Mouse (Mus musculus) embryonic facial prominence, embryonic 12.5 days (tissue): Measurements from ENCODE around the gene Gsdma. TPM values are rescaled to one million over a fixed set of nuclear protein-coding genes. Genes with fewer than 3 reads are reported as not detected.
"Not testable (repeated sequence)": the region's sequence is repeated elsewhere in the genome, so short reads cannot be mapped to it uniquely, and the experiment has no call there.

Experiments used
- ATAC-seq: fragments of 200-750 bp; cut with Nextera tagmentation; 2 replicates; pipeline ENCODE4 v1.8.0; 2017; ENCODE audit not compliant: insufficient number of reproducible peaks, insufficient read depth, low FRiP score, low TSS enrichment
- H3K27ac ChIP-seq: fragments of 300-500 bp; sonication (generic); 2 replicates; pipeline ENCODE4 v1.5.1; 2016; ENCODE audit warnings: mild to moderate bottlenecking
- H3K27me3 ChIP-seq: fragments of 300-500 bp; sonication (generic); 2 replicates; pipeline ENCODE4 v1.6.1; 2016; ENCODE audit warnings: mild to moderate bottlenecking, moderate library complexity
- H3K36me3 ChIP-seq: fragments of 300-500 bp; sonication (generic); 2 replicates; pipeline ENCODE4 v1.6.1; 2016; ENCODE audit warnings: mild to moderate bottlenecking
- H3K4me1 ChIP-seq: fragments of 300-500 bp; sonication (generic); 2 replicates; pipeline ENCODE4 v1.6.1; 2016
- H3K4me2 ChIP-seq: fragments of 300-500 bp; sonication (generic); replicated peaks from 2 replicates; pipeline ENCODE4 v1.6.1; 2016; ENCODE audit warnings: mild to moderate bottlenecking, moderate library complexity
- H3K4me3 ChIP-seq: fragments of 300-500 bp; sonication (generic); 2 replicates; pipeline ENCODE4 v1.5.1; 2016; ENCODE audit warnings: mild to moderate bottlenecking
- H3K9ac ChIP-seq: fragments of 300-500 bp; sonication (generic); 2 replicates; pipeline ENCODE4 v1.6.1; 2016; ENCODE audit warnings: mild to moderate bottlenecking, moderate library complexity
- H3K9me3 ChIP-seq: fragments of 300-500 bp; sonication (generic); 2 replicates; pipeline ENCODE4 v1.6.1; 2016; ENCODE audit warnings: mild to moderate bottlenecking, moderate library complexity
- WGBS: fragments of 180-500 bp; shearing (Covaris S2); methylation state at CpG from one replicate; pipeline ENCODE4 v1.1.7; 2016; 5-methylcytosine and 5-hydroxymethylcytosine counted together
- polyA plus RNA-seq: library from polyadenylated mRNA; unstranded; fragments of >200 nt; fragmentation: Nextera tagmentation; extraction: Ambion mirVana; gene quantifications from 2 replicates; pipeline ENCODE4 v1.2.1, GENCODE M21; 2016

Gene Gsdma
- 0.05 TPM in 1 of 2 replicates, not detected in the other for polyA plus RNA-seq

DNA sequence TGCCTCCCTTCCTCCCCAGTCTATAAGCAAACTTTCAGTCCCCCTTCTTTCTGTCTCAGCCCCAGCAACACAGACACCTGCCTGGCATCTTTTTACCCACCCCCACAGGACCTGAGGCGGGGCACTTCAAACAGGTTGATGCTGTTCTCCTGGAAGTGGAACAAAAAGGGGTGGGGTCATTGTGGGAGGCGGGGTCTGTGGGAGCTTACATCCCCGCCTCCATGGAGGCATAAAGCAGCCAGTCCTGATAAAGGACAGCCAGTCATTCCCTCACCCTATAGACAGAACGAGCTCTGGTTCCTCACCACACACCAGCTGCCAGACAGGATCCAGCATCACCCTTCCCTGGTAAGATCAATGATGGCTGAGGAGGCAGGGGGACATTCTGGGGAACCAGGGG is at the start of gene Gsdma:
Gsdma (plus strand) TSS at position 261 of the 400 bp plus-strand sequence.
- H3K27me3 ChIP-seq, result peaks cover 31% of the 10 kb centered on the region
- 23% methylated on average over 4 of the region's 4 CpGs for WGBS

DNA sequence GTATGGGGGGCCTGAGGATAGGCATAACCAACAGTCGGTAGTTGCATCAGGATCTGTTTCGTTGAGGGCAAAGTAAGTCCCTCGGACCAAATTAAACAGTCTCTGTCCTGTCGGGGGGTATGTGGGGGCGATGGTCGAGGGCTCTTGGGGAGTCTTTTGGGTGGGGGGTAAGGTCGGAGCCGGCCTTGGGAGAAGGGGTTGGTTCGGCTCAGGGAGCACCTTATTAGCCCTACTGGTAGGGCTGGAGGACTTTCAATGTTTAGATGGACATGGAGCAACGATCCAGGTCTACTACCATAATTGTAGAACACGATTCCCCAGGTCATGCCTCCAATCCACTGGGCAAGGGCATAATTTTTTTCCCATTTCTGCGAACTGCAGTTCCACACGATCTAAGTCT is 43.4 kb upstream of the Gsdma start:
- no peak overlapping the region for H3K4me3 ChIP-seq
- no peak overlapping the region for H3K27ac ChIP-seq
- ATAC-seq, result no peak
- no peak overlapping the region for H3K4me2 ChIP-seq
- no peaks in the 10 kb centered on the region for H3K9me3 ChIP-seq
- 93% methylated on average over 13 of the region's 13 CpGs for WGBS
- no peaks in the 10 kb centered on the region for H3K27me3 ChIP-seq
- no peaks in the 10 kb centered on the region for H3K36me3 ChIP-seq
- H3K9ac ChIP-seq, result no peak overlapping the region
- H3K4me1 ChIP-seq, result no peaks in the 10 kb centered on the region

More for the DNA sequence above, at the start of gene Gsdma:
- H3K9me3 ChIP-seq, result no peaks in the 10 kb centered on the region
- ATAC-seq, result no peak
- H3K4me1 ChIP-seq, result no peaks in the 10 kb centered on the region
- no peak within 1 kb of the TSS for H3K9ac ChIP-seq
- H3K36me3 ChIP-seq, result no peaks in the 10 kb centered on the region
- no peak within 1 kb of the TSS for H3K4me2 ChIP-seq
- no peak within 1 kb of the TSS for H3K27ac ChIP-seq
- no peak within 1 kb of the TSS for H3K4me3 ChIP-seq

DNA sequence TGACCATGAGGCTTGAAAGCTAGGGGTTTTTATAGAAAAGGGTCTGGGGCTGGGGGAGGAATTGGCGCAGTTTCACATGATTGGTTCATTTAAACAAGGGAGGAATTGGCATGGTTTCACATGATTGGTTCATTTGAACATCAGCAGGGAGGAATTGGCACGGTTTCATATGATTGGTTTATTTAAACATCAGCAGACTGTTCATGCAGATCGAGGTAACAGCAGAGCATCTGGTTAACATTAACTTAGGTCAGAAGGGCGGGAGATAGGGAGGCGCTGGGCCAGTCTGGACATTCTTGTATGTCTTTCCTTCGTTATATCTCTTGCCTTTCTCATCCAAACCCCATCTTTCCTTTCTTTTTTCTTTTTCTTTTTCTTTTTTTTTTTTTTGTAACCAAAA is 40.2 kb upstream of the Gsdma start:
- not testable (repeated sequence) for H3K9me3 ChIP-seq, H3K9ac ChIP-seq, H3K27ac ChIP-seq, H3K36me3 ChIP-seq, H3K4me3 ChIP-seq, H3K4me2 ChIP-seq, ATAC-seq, H3K27me3 ChIP-seq, H3K4me1 ChIP-seq
- WGBS, result 70% methylated on average over 6 of the region's 6 CpGs

DNA sequence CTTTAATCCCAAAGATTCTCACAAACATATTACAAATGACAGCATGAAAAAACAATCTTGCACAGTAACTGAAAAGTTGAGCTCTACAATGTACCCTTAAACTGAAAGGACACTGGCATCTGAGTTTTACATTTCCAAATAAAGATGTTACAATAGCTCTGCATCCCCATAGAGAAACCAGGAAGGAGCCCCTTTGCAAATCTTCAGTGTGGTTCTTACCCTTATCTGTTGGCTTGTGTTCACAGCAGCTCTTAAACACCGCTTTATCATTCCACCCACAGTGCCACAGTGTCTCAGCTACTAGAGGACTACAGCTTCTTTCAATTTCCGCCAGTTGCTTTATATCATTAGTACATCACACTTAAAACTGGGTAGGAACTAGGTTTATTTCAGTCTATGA is 39.8 kb upstream of the Gsdma start:
- H3K27me3 ChIP-seq, H3K4me2 ChIP-seq, H3K4me1 ChIP-seq, H3K27ac ChIP-seq, H3K9me3 ChIP-seq, H3K36me3 ChIP-seq, H3K9ac ChIP-seq, H3K4me3 ChIP-seq, ATAC-seq: not testable (repeated sequence)
- WGBS, result 88% methylated on average over 2 of the region's 2 CpGs

DNA sequence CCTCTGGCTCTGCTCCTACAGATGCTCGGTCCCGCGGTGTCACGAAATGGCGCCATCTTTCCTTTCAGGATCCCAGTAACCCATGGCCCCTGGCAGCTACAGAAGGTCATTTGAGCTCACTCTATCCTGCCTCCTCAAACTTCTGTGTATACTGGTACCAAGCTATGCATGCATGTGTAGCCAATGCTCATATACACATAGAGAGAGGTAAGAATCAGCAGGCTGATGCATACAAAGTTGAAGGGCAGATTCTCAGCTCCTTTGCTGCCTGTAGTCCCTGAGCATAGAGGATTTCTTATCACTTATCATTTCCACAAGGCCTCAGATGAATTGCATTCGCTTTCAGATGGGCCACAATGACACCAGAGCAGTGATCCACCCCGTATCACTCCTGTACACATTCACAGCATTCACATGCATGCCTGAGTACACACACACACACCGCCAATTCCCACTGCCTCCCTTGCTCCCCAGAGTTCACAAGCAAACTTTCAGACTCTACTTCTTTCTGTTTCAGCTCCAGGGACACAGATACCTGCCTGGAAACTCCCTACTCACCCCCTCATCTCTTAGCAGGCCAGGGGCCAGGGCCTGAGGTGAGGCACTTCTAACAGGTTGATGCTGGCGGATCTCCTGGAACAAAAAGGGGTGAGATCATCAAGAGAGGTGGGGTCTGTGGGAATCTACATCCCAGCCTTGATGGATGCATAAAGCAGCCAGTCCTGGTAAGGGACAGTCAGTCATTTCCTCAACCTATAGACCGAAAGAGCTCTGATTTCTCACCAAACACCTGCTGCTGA is 38.3 kb upstream of the Gsdma start, which contains the start of the genes Gm12355 and Gsdma3:
Gm12355 (minus strand) TSS at position 51 of the 800 bp plus-strand sequence.
Gsdma3 (plus strand) TSS at position 750 of the 800 bp plus-strand sequence.
- no peaks in the 10 kb centered on the region for H3K36me3 ChIP-seq
- H3K4me1 ChIP-seq, result no peaks in the 10 kb centered on the region
- H3K4me3 ChIP-seq, result no peak within 1 kb of the TSS
- ATAC-seq, result no peak
- WGBS, result 88% methylated on average over 10 of the region's 10 CpGs
- no peak within 1 kb of the TSS for H3K9ac ChIP-seq
- H3K27ac ChIP-seq, result no peak within 1 kb of the TSS
- no peaks in the 10 kb centered on the region for H3K9me3 ChIP-seq
- 0 out of 2 replicates have a peak, but pooled peaks cover 3% of the 10 kb centered on the region for H3K27me3 ChIP-seq
- H3K4me2 ChIP-seq, result no peak within 1 kb of the TSS

DNA sequence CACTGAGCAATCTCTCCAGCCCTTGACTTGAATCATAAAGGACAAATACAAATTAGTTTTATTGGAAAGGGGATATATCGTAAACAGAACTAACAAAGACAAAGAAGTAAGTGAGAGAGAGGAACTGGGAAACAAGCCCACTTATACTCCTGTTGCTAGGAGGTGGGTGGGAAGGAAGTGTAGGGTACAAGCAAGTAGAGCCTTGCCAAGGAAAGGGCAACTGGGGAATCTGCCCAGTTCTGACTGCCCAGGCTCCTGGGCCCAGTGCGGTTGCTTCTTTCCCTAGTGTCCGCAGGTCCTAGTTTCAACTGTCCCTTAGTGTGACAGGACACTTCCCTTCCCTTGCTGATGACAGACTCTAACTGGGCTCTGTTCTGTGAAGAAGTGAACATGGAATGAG is 35.4 kb upstream of the Gsdma start:
- H3K27ac ChIP-seq, result no peak overlapping the region
- 91% methylated on average over 3 of the region's 3 CpGs for WGBS
- no peak for ATAC-seq

DNA sequence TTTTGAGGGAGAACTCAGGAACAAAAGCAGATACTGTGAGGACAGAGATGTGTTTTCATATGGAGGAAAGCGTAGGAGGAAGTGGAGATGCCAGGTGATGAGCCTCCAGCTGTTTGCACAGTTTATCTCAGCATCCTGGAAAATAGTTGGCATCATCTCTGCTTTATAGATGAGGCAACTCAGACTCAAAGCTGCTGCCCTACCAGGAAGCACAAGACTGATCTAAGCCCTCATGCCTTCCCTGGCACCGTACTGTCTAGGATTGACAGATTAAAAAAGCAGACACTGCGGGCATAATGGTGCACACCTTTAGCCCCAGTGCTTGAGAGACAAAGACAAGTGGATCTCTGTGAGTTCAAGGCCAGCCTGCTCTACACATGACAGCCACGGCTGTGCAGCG is 33.5 kb upstream of the Gsdma start:
- no peak overlapping the region for H3K4me2 ChIP-seq
- H3K27me3 ChIP-seq, result 0 out of 2 replicates have a peak, but pooled peaks cover 3% of the 10 kb centered on the region
- ATAC-seq, result no peak
- no peaks in the 10 kb centered on the region for H3K36me3 ChIP-seq
- no peak overlapping the region for H3K4me3 ChIP-seq
- no peaks in the 10 kb centered on the region for H3K9me3 ChIP-seq
- 92% methylated on average over 5 of the region's 5 CpGs for WGBS
- H3K9ac ChIP-seq, result no peak overlapping the region
- no peak overlapping the region for H3K27ac ChIP-seq
- no peaks in the 10 kb centered on the region for H3K4me1 ChIP-seq

More for the DNA sequence above, 35.4 kb upstream of the Gsdma start:
- Histone ChIP-seq H3K9ac (no peak overlapping the region), H3K4me2 (no peak overlapping the region), H3K36me3 (no peaks in the 10 kb centered on the region), H3K4me3 (no peak overlapping the region), H3K9me3 (no peaks in the 10 kb centered on the region), H3K4me1 (no peaks in the 10 kb centered on the region), H3K27me3 (0 out of 2 replicates have a peak, but pooled peaks cover 3% of the 10 kb centered on the region)

DNA sequence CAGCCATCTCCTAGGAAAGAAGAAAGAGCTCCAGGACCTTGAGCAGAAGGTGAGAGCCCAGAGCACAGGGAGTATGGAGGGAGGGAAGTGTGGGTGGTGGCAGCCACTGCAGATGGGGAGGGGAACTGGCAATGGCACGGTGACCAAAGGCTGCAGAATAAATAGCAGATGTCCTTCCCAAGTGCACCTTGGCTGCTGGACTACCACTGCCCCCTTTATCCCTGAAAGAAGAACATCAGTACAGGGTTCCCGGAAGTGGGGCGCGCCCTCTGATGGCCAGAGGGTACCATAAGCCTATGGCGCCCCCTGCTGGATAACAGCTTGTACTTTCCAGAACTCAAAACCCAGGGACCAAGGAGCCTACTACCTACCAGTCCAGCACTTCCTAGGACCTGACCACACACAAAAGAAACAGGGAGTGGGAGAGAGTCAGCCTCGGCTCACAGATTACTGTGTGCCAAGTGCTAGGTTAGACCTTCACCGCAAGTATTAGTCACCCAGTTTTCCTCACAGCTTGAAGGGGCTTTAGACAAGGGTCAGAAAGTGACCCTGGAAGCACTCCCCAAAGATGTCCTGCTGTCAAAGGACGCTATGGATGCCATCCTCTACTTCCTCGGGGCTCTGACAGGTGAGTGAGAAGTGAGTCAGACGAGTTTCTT is 28.7 kb upstream of the Gsdma start:
- H3K4me2 ChIP-seq, ATAC-seq, H3K9ac ChIP-seq, H3K27me3 ChIP-seq, H3K4me1 ChIP-seq, H3K9me3 ChIP-seq, H3K4me3 ChIP-seq, H3K27ac ChIP-seq, H3K36me3 ChIP-seq: not testable (repeated sequence)
- WGBS, result 31% methylated on average over 10 of the region's 10 CpGs

DNA sequence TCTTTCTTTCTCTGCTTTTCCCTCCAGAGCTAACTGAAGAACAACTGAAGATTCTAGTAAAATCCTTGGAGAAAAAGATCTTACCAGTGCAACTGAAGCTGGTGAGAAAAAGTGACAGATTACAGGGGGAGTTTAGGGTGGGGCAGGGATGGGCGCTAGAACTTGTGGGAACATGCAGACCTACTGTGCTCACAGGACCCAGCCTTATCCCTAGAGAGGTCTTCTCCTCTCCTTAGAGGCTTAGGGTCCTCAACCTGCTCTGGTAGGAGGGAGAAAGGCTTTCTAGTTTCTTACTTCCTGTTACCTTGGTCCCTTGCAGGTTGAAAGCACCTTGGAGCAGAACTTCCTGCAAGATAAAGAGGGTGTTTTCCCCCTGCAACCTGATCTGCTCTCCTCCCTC is 26.6 kb upstream of the Gsdma start:
- 86% methylated on average over 1 of the region's 1 CpGs for WGBS
- Histone ChIP-seq H3K9ac (no peak overlapping the region), H3K27ac (no peak overlapping the region), H3K4me3 (no peak overlapping the region), H3K27me3 (no peaks in the 10 kb centered on the region; the same call in 1 of the 2 replicates), H3K36me3 (no peaks in the 10 kb centered on the region), H3K4me1 (no peaks in the 10 kb centered on the region), H3K9me3 (no peaks in the 10 kb centered on the region), H3K4me2 (no peak overlapping the region)
- no peak for ATAC-seq

DNA sequence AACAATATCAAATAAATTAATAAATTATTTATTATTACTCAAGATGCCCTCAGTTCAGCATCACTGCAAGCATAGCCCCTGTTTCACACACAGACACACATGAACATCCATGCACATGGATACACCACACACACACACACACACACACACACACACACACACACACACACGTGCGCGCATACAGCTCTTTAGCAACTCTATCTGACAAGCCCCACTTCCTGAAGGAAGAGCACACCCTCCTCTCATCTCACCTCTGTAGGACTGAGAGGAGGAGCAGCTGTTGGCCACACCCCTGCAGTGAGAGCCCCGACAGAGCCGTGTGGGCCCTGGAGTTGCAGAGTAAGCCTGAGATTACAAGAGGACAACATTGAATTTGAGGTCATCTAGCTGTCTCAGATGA is 24.1 kb upstream of the Gsdma start:
- no peaks in the 10 kb centered on the region for H3K36me3 ChIP-seq
- no peak overlapping the region for H3K4me3 ChIP-seq
- no peaks in the 10 kb centered on the region for H3K4me1 ChIP-seq
- no peak overlapping the region for H3K9ac ChIP-seq
- H3K4me2 ChIP-seq, result no peak overlapping the region
- H3K9me3 ChIP-seq, result no peaks in the 10 kb centered on the region; the same call in 1 of the 2 replicates
- no peaks in the 10 kb centered on the region; the same call in 1 of the 2 replicates for H3K27me3 ChIP-seq
- H3K27ac ChIP-seq, result no peak overlapping the region
- ATAC-seq, result no peak
- WGBS, result 60% methylated on average over 5 of the region's 5 CpGs

DNA sequence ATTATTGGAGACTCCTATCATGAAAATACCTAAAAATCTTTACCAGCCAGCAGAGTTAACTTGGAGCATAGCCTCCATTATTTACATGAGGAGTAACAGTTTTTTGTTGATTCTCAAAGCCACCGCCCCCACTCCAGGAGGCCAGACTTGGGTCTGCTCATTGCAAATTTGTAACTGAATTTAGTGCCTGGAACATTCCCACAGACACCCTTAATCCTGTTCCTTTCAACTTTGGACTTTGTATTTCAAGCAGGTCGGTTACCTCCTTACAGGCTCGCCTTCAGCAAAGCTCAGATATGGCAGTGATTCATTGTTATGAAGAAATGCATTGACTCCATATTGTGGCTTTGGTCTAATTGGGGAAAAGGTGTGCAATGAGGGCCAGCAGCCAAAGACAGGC is 19.4 kb upstream of the Gsdma start:
- Histone ChIP-seq H3K4me1 (no peaks in the 10 kb centered on the region), H3K4me2 (no peak overlapping the region), H3K36me3 (no peaks in the 10 kb centered on the region), H3K4me3 (no peak overlapping the region), H3K27ac (no peak overlapping the region), H3K27me3 (no peaks in the 10 kb centered on the region; the same call in 1 of the 2 replicates), H3K9me3 (no peaks in the 10 kb centered on the region; the same call in 1 of the 2 replicates), H3K9ac (no peak overlapping the region)
- no peak for ATAC-seq
- WGBS, result 78% methylated on average over 3 of the region's 3 CpGs

DNA sequence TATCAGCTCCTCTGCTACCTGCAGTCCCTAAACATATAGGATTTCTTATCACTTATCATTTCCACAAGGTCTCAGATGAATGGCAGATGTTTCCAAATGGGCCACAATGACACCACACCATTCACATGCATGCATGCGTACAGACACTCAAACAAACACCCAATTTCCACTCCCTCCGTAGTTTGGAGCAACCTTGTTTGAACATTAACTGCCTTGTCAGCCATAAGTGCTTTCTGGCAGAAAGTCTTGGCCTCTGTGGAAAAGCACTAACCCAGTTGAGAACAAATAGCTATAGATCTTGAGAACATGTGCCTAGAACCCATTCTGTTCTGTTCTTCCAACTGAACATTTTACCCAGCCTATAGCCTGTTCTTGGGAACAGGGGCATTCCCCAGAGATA is 18.2 kb upstream of the Gsdma start:
- Histone ChIP-seq H3K4me2 (no peak overlapping the region), H3K9ac (no peak overlapping the region), H3K4me1 (no peaks in the 10 kb centered on the region), H3K36me3 (no peaks in the 10 kb centered on the region), H3K27me3 (no peaks in the 10 kb centered on the region; the same call in 1 of the 2 replicates), H3K27ac (no peak overlapping the region), H3K9me3 (no peaks in the 10 kb centered on the region; the same call in 1 of the 2 replicates), H3K4me3 (no peak overlapping the region)
- 79% methylated on average over 2 of the region's 2 CpGs for WGBS
- no peak for ATAC-seq
